Mouse (Mus musculus) cortical plate, adult 2 months (tissue): ENCODE measurements at regions not wholly inside any gene's neighbourhood (a gene's known extent, or its start where the extent isn't known, plus 50 kb on each side); places are given as distances from the start of the nearest gene placed in this dataset.

Experiments
- CTCF ChIP-seq: fragments of 200-500 bp; IDR thresholded peaks from 2 replicates; pipeline ENCODE4 v1.5.1; 2011; ENCODE audit warnings: mild to moderate bottlenecking, control low read depth, low read length; ENCODE audit not compliant: insufficient read depth; ENCODE audit errors: extremely low read depth
- POLR2A ChIP-seq: fragments of 200-500 bp; IDR thresholded peaks from 2 replicates; pipeline ENCODE4 v1.6.1; 2011; ENCODE audit warnings: mild to moderate bottlenecking, low read length, control low read depth; ENCODE audit not compliant: insufficient read depth; ENCODE audit errors: extremely low read depth

- TF ChIP-seq CTCF (no peak), POLR2A (no peak)
These were observed 333.6 kb downstream of the Lpin1 start for GRCm38 (mm10) chr12:16277144-16277543.
